Mouse (Mus musculus): Measurements from ENCODE around the gene L2hgdh. TPM values are rescaled to one million over a fixed set of nuclear protein-coding genes. Genes with fewer than 3 reads are reported as not detected.

The L2hgdh gene
- 1 to 10 TPM; 3.3 to 5.3 TPM for total RNA-seq (2023)

DNA sequence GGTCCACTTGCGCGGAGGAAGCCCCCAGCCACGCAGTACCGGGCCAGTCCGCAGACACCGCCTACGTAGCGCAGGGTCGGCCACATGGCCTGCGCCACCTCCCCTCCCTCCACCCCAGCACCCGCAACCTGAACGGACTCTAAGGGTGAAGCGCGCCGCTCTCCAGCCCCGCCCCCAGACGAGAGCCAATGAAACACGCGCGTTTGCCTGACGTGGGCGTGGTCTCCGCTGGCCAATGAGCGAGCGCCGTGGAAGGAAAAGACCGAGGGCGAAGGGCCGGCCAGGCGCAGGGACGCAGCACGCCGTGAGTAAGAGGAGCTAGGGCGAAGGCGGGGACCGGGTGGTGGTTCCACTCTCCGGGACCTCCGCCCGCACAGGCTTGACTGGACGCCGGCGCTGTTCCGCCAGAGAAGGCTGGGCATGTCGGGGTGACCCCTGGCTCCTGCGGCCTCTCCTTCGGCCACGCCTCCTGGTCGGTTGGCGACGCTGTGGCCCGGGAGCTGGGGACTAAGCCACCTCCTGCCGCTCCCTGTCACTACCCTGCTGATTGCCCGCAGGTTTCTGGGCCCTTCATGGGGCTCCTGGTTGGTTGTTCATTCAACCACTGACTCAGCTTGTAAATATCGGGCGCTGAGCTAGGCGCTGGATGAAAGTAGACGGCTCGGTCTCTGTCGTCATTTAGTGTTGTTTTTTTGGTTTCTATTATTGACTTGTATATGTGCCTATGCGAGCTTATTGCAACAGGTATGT is at the start of gene L2hgdh, which contains the start of gene Atp5s:
Gene L2hgdh (minus strand): TSS at position 163 of the 750 bp plus-strand sequence.
Gene Atp5s (plus strand): TSS at position 240 of the 750 bp plus-strand sequence.

DNA sequence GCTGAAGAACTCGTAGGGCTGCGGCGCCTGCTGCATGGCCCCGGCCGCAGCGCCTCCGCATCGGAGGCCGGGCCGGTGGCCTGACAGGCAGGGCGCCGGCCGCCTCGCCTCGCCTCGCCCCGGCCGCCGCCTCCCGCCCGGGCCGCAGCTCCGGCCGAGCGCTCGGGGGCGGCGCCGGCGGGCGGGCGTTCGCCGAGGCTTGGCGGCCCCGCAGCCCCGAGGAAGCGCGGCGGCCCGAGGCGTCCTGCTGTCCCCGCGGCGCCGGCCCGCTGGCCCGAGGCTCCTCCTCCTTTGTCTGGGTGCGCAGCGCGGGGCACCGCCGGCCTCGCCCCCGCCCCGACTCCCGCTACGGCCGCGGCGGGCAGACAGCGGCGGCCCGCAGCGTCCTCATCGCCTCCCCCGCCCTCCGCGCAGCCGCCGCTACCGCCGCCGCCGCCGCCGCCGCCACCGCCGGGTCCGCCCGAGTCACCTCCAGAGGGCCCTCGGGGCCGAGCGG is 43.1 kb downstream of the L2hgdh start, which contains the start of gene Sos2:
Gene Sos2 (minus strand): TSS at position 287 of the 496 bp plus-strand sequence.

Other genes starting within 250 kb of the L2hgdh start
- 1 to 10 TPM; 3.6 to 4.1 TPM for gene Vcpkmt, start 141.8 kb downstream of the L2hgdh start, total RNA-seq (2023)
- gene Sos2, start 43.0 kb downstream of the L2hgdh start, total RNA-seq (2023): 10 to 100 TPM; 62.8 to 74.8 TPM
- 1 to 10 TPM; 5.4 to 5.7 TPM for gene Atp5s, start 77 bp upstream of the L2hgdh start, total RNA-seq (2023)
- gene Cdkl1, start 66.4 kb upstream of the L2hgdh start, total RNA-seq (2023): under 1 TPM; 0.20 to 0.93 TPM
- 1 to 10 TPM in 1 of 2 experiments, under 1 TPM in 1; 0.29 to 1.0 TPM for gene Atl1, start 167.7 kb upstream of the L2hgdh start, total RNA-seq (2023)
- 10 to 100 TPM; 11.7 to 13.5 TPM for gene Map4k5, start 168.3 kb upstream of the L2hgdh start, total RNA-seq (2023)

All from neutrophil, adult 83 days (primary cell).